Mouse (Mus musculus): Measurements from ENCODE around the gene Tob2.
A peak's percentile ranks its signal among the peaks of the same experiment; 100 is the strongest.

Tob2 gene

GRCm38 (mm10) chr15:81858517-81859329, at the start of gene Tob2:
Tob2 (minus strand) TSS chr15:81858796.
- peak; percentile 80 for DNase-seq (ENCODE audit: low spot score)

- no peak for DNase-seq (ENCODE audit: low spot score)
These were observed 49.4 kb upstream of the Tob2 start for GRCm38 (mm10) chr15:81907953-81908352.

- peak; percentile 86 for DNase-seq (ENCODE audit: low spot score)
These were observed 46.3 kb upstream of the Tob2 start for GRCm38 (mm10) chr15:81904939-81905338.

GRCm38 (mm10) chr15:81898751-81899150, 40.2 kb upstream of the Tob2 start:
- no peak for DNase-seq (ENCODE audit: low spot score)

GRCm38 (mm10) chr15:81897607-81898285, 39.1 kb upstream of the Tob2 start:
- DNase-seq (ENCODE audit: low spot score), result no peak

GRCm38 (mm10) chr15:81896407-81896806, 37.8 kb upstream of the Tob2 start:
- no peak for DNase-seq (ENCODE audit: low spot score)

GRCm38 (mm10) chr15:81894002-81894401, 35.4 kb upstream of the Tob2 start:
- DNase-seq (ENCODE audit: low spot score), result no peak

- DNase-seq (ENCODE audit: low spot score), result no peak
These were observed 33.4 kb upstream of the Tob2 start for GRCm38 (mm10) chr15:81891822-81892580.

GRCm38 (mm10) chr15:81891140-81891802, 32.7 kb upstream of the Tob2 start:
- no peak for DNase-seq (ENCODE audit: low spot score)

- DNase-seq (ENCODE audit: low spot score), result no peak
These were observed 30.6 kb upstream of the Tob2 start for GRCm38 (mm10) chr15:81889175-81889574.

GRCm38 (mm10) chr15:81886795-81887550, 28.4 kb upstream of the Tob2 start:
- no peak for DNase-seq (ENCODE audit: low spot score)

GRCm38 (mm10) chr15:81885418-81885934, 26.9 kb upstream of the Tob2 start:
- DNase-seq (ENCODE audit: low spot score), result no peak

- no peak for DNase-seq (ENCODE audit: low spot score)
These were observed 23.8 kb upstream of the Tob2 start for GRCm38 (mm10) chr15:81882348-81882747.

- DNase-seq (ENCODE audit: low spot score), result peak; percentile 71
These were observed 21.2 kb upstream of the Tob2 start for GRCm38 (mm10) chr15:81879531-81880401.

GRCm38 (mm10) chr15:81872262-81873136, 13.9 kb upstream of the Tob2 start, which contains the start of gene Aco2:
Aco2 (plus strand) TSS chr15:81872309.
- peak; percentile 100 for DNase-seq (ENCODE audit: low spot score)

GRCm38 (mm10) chr15:81871604-81872261, 13.1 kb upstream of the Tob2 start, which contains the start of gene Phf5a:
Phf5a (minus strand) TSS chr15:81871911.
- DNase-seq (ENCODE audit: low spot score), result peak; percentile 86

- no peak for DNase-seq (ENCODE audit: low spot score)
These were observed 11.4 kb upstream of the Tob2 start for GRCm38 (mm10) chr15:81869985-81870384.

GRCm38 (mm10) chr15:81864238-81864637, 5.6 kb upstream of the Tob2 start:
- DNase-seq (ENCODE audit: low spot score), result no peak

Data from layer of hippocampus, adult 11-12 months (tissue).